Mouse (Mus musculus) lung, adult 18-20 months (tissue): ENCODE measurements around the gene Olfr544.

ENCODE experiments used
- DNase-seq, 2 experiments: peaks; one replicate each; pipeline ENCODE4 v3.0.0; 2022; ENCODE audit warnings: mixed read lengths in 2 of 2

Gene Olfr544

DNA sequence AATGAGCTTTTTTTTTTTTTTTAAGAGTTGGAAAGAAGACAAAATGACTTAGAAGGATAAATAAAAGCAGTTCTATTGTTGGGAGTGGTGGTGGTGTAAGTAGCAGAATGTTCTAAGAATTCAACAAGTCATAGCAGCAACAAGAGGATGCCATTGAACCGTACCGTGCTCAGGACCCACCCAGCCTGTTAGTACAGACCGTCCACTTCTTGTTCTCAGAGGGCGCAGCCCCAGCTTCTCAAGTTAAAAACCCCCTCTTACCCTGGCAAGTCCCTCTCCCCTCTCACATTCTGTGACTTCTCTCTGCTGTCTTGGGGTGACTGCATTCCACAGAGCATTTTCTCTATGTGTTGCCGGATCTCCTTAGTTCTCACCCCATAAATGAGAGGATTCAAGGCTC lies 11.5 kb downstream of the Olfr544 start:
- DNase-seq = no peak

DNA sequence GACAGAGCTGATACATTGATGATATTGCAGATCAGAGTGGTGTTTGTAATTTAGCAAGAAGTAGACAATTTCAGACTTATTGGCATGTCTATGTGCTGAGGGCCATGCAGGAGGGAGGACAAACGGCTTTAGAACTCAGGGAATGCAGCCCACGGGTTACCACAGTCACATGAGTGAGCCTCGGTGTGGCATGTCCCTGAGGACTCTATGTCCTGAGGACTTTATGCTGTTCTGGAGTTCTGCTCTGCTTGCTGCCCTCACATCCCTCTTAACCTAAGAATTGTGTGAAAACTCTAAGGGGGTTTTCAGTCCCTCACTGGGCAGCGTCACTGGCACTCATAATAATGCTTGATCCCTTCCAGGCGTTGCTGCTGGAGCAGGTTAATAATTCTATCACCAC lies 15.4 kb downstream of the Olfr544 start:
- DNase-seq = no peak

DNA sequence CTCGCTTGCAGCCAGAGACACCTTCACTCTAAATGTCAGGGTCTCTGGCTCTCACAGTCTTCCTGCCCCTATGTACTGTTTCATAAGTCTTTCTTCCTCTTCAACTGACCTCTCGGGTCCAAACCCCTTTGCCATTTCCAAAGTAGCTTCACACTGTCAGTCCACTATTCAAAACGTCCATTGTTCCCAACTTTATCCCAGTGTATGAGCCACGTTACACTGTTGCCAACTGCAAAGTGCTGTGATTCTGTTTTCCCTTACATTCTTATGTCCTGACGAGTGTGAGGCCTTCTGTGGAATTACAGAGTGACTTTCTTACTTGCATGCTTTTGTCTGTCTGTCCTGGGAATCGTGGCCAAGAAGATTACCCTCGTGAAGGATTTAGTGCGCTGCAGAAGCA lies 20.5 kb downstream of the Olfr544 start:
- DNase-seq = no peak

DNA sequence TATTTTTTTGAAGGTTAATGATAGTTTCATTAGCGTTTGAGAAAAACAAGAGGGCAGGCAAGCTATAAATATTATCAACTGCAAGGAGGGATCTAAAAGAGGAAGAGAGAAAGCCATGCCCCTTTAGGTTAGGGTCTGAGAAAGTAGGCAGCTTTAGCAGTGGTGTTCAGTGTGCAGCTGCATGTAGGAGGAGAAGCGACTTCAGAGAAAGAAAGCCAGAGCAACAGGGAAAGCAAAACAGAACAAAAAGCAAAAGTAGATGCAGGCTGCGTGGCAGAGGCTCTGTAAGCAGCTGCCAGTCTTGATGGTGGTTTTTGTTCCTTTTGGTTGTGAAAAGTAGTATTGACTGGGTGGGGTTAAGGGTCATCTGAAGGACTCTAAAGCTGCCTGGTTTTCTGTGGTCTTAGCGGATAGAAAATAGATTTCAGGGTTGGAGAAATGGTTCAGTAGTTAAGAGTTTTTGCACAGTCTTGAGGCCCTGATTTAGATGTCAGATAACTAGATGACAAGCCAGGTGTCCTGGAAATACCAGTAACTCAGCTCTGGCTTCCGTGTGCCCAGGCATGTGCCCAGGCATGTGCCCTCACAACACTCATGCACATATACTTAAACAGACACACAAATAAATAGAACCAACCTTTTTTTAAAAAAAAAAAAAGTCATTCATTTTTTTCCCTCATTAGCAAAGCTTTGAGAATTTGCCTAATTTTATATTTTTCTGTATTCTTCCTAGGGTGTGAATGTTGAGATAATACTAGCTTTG lies 29.3 kb downstream of the Olfr544 start:
- no peak for DNase-seq

DNA sequence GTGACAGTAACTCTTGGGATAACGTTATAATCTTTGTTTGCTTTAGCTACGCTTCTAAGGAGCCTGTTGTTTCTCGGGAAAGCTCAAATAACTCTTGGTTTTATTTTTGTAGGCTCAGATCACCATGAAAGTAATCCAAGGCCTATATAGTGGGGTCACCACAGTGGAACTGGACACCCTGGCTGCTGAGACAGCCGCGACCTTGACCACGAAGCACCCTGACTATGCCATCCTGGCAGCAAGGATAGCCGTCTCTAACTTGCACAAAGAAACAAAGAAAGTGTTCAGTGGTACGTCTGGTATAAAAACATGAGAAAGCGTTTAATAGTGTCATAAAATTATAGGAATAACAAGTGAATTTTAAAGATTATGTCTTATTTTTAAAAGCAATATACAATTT lies 41.7 kb downstream of the Olfr544 start:
- DNase-seq = no peak

DNA sequence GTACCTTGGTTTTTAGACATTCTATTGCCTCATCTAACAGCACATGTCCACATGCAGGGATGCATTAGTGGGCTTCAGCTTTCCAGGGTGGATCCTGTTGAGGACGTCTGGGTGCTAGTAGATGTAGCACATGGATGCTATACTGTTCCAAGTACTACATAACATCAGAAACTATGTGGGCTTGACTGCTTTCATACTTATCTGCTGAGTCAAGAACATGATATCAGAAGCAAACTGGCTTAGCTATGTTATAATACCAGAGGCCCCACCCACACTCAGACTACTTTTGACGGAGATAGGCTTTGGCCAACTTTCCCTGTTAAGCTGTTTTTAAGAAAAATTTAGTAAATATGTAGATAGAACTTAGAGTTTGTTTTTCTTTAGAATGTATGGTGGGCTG lies 43.8 kb downstream of the Olfr544 start:
- DNase-seq = no peak

DNA sequence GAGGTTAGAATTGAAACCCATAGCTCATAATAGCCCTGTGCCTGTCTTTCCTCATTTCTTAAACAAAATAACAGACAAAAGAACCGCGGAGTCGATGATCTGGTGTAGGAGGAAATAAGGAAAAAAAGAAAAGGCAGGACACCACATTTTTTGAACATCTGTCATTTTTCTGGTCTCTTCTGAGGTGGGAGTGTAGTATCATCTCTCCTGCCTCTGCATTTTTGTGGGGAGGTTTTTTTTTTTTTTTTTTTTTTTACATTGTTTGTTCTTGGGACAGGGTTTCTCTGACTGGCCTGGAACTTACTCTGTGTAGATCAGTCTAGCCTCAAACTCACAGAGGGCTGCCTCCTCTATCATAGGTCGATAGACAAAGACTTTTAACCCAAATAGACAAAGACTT lies 45.7 kb downstream of the Olfr544 start:
- DNase-seq = no peak

DNA sequence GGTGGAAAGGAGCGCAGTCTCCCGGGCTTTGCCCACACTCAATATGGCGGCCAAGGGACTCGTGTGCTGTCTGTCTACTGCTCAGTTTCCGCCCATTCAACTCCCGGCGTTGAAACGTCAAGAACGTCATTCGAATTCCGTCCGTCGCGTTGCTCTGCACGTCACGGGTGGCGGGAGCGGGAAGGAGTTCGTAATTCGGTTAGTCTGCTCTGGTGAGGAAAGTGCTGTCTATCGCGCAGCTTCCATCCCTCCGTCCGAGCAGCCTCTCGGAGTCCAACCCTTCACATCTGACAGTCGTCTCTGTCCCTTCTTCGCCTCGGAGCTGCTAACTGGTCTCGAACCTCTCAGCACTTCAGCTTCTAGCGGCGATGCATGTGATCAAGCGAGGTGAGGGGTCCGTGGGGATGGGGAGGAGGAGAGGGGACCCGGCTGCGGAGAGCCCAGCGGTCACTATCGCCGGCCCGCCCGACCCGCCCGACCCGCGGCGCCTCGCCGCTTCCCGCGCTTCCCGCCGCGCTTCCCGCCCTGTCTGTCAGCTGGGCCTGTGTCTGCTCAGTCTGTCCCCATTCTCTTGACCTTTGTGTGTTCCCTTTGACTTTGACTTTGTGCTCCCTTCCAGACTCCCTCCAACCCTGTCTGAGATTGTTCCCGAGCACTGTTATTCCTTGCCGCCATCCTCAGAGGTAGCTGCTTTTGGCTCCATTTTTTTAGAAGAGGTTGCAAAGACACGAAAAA lies 46.3 kb downstream of the Olfr544 start, which contains the start of gene Rrm1:
TSS of gene Rrm1 (plus strand) at position 39 of the 735 bp plus-strand sequence.
- peak; percentile 96 to 97 for DNase-seq

DNA sequence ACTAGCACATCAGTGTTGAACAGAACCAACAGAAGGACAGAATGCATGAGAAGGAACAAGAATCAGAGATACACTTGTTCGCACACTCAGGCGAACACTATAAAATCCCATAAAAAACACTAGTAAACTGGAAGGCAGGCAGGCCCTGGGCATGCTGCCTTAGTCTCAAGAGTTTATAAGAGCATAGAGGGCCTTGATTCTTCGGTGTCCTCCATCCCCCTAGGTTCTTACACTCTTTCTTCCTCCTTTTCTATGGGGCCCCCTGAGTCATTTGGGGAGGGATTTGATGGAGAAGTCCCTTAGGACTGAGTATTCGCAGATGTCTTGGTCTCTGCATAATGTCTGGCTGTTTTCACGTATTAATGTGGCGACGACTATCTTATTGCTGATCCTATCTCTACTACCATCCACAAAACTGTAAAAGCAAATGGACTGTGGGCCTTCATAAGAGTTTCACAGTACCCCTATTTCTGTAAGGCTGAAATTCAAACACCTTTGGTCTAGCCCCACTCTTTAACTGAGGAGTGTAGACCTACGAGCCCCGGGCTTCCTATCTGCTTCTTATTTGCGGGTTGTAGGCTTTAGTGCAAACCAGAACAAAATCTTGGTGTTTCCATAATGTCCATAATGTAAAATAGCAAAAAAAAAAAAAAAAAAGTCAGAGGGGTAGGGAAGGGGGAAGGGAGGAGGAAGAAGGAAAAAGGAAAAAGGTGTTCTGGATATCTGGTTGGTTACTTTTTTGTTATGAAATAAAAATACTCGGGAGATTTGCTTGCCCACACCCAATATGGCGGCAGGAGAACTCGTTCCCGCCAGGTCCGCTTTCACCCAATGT lies 47.1 kb downstream of the Olfr544 start:
- no peak for DNase-seq

DNA sequence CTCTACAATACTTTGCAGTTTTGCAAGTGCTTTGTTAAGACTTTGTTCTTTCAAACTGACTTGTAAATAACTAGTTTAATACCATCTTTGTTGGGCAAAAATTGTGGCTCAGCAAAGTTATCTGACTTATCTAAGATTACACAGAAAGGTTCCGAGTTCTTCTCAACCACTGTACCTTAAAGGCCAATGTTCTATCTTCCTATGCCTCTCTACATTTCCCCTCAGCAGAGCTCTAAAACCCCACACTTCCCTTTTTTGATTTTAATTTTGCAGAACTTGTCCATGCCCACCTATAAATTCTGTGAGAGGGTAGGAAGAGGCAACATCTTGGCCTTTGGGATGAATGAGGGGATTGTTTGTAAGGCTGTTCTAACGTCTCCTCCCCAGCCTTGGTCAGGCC lies 53.8 kb downstream of the Olfr544 start:
- no peak for DNase-seq
